Mouse (Mus musculus): ENCODE data around the gene Rhobtb3.
"Not testable (repeated sequence)": the region's sequence is repeated elsewhere in the genome, so short reads cannot be mapped to it uniquely, and the experiment has no call there.

Rhobtb3 gene

GRCm38 (mm10) chr13:75844833-75845518, 98.7 kb downstream of the Rhobtb3 start:
- no peak for DNase-seq

- DNase-seq = peak in 1 of 2 experiments; percentile 4
These were observed 99.6 kb downstream of the Rhobtb3 start for GRCm38 (mm10) chr13:75843993-75844683.

- no peak for DNase-seq
These were observed 100.4 kb downstream of the Rhobtb3 start for GRCm38 (mm10) chr13:75843331-75843730.

GRCm38 (mm10) chr13:75841950-75842349, 101.8 kb downstream of the Rhobtb3 start:
- no peak for DNase-seq

- peak in 1 of 2 experiments; percentile 12 for DNase-seq
These were observed 102.9 kb downstream of the Rhobtb3 start for GRCm38 (mm10) chr13:75840752-75841285.

- peak; percentile 74 to 85 for DNase-seq
These were observed 103.8 kb downstream of the Rhobtb3 start, which contains the start of gene Glrx for GRCm38 (mm10) chr13:75839719-75840481. Gene Glrx (plus strand): TSS chr13:75839868.

GRCm38 (mm10) chr13:75838506-75838905, 105.2 kb downstream of the Rhobtb3 start:
- DNase-seq = no peak

- DNase-seq = no peak
These were observed 108.3 kb downstream of the Rhobtb3 start for GRCm38 (mm10) chr13:75835461-75835860.

GRCm38 (mm10) chr13:75833499-75833898, 110.2 kb downstream of the Rhobtb3 start:
- peak; percentile 63 to 73 for DNase-seq

GRCm38 (mm10) chr13:75832697-75833096, 111.0 kb downstream of the Rhobtb3 start:
- no peak for DNase-seq

- DNase-seq = no peak
These were observed 112.0 kb downstream of the Rhobtb3 start for GRCm38 (mm10) chr13:75831710-75832109.

GRCm38 (mm10) chr13:75830708-75831107, 113.0 kb downstream of the Rhobtb3 start:
- DNase-seq = no peak

GRCm38 (mm10) chr13:75825388-75825787, 118.3 kb downstream of the Rhobtb3 start:
- no peak for DNase-seq

- DNase-seq = no peak
These were observed 119.0 kb downstream of the Rhobtb3 start for GRCm38 (mm10) chr13:75824611-75825319.

- no peak for DNase-seq
These were observed 120.5 kb downstream of the Rhobtb3 start for GRCm38 (mm10) chr13:75823201-75823600.

- not testable (repeated sequence) for DNase-seq
These were observed 121.4 kb downstream of the Rhobtb3 start for GRCm38 (mm10) chr13:75822366-75822765.

- DNase-seq = no peak
These were observed 123.8 kb downstream of the Rhobtb3 start for GRCm38 (mm10) chr13:75819898-75820297.
